Comparison of ENCODE assay signal across 18 mouse cellular contexts in the genomic region with DNA sequence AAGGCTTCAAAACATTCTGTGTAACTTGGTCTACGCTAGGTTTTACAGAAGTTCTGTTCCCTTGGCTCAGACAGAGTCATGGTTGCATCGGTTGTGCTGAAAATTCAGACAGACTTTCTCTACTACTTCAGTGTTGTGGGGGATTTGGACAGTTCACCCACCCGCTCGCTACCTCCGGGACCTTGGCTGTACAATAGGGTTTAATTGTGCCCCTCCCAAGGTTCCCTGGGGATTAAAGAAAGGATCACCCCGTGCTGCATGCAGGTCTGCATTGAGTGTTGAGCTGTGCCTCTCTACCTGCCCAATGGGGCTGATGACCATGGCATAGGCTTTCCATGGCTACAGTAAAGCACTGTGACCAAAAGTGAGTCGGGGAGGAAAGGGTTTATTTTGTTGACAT. TPM values are rescaled to one million over a fixed set of nuclear protein-coding genes. Genes with fewer than 3 reads are reported as not detected.
DNase-seq lines count a peak whose midpoint lies in the region; ATAC-seq and TF ChIP-seq lines count a peak whose summit lies in the region.
"Had no signal": no experiment of that assay in that cellular context is flagged by ENCODE, and none has a peak within 500 bp of the region (broad histone marks: within the 10 kb centered on the region; RNA-seq: fewer than 3 reads in every experiment).

No protein-coding gene starts in this region.

- no peak overlapping the region for H3K4me2 ChIP-seq in embryonic facial prominence, embryonic 15.5 days (replicated peaks)
- H3K4me2 ChIP-seq: forebrain, embryonic 13.5 days; heart, embryonic 13.5 days; hindbrain, embryonic 14.5 days; intestine, embryonic 15.5 days had no signal

- TF ChIP-seq CTCF in heart, adult 2 months (IDR thresholded peaks at IDR 0.05) = no peak

- H3K4me1 ChIP-seq in embryonic facial prominence, embryonic 15.5 days = peaks cover 15% of the 10 kb centered on the region
- H3K4me1 ChIP-seq in embryonic facial prominence, embryonic 10.5 days = no peaks in the 10 kb centered on the region
- H3K4me1 ChIP-seq in heart, adult 2 months (ENCODE audit: control insufficient read depth, insufficient read depth, low read length) = peaks cover 7% of the 10 kb centered on the region
- H3K4me1 ChIP-seq in heart, embryonic 10.5 days = 0 out of 2 replicates have a peak, but pooled peaks cover 13% of the 10 kb centered on the region
- H3K4me1 ChIP-seq: forebrain, embryonic 13.5 days; hindbrain, embryonic 10.5 days; intestine, embryonic 15.5 days had no signal

- no peak overlapping the region for H3K4me3 ChIP-seq in embryonic facial prominence, embryonic 15.5 days (replicated peaks)
- no peak overlapping the region for H3K4me3 ChIP-seq in embryonic facial prominence, embryonic 10.5 days
- no peak overlapping the region for H3K4me3 ChIP-seq in heart, adult 2 months
- no peak overlapping the region for H3K4me3 ChIP-seq in heart, embryonic 10.5 days
- H3K4me3 ChIP-seq: forebrain, embryonic 13.5 days; heart, embryonic 13.5 days; hindbrain, embryonic 10.5 days; intestine, embryonic 15.5 days had no signal

- no peak for ATAC-seq in embryonic facial prominence, embryonic 15.5 days (ENCODE audit: insufficient number of reproducible peaks, low FRiP score, low TSS enrichment, low read depth)
- ATAC-seq: forebrain, embryonic 13.5 days; intestine, embryonic 15.5 days had no signal

- peak overlapping the region; percentile 75; the same call in 1 of the 2 replicates for H3K27ac ChIP-seq in embryonic facial prominence, embryonic 15.5 days (replicated peaks)
- no peak overlapping the region for H3K27ac ChIP-seq in embryonic facial prominence, embryonic 10.5 days (replicated peaks)
- peak overlapping the region; percentile 66; the same call in 1 of the 2 replicates for H3K27ac ChIP-seq in heart, adult 2 months
- no peak overlapping the region for H3K27ac ChIP-seq in heart, embryonic 10.5 days
- H3K27ac ChIP-seq: forebrain, embryonic 13.5 days; hindbrain, embryonic 10.5 days; hindbrain, embryonic 14.5 days; intestine, embryonic 15.5 days had no signal

- intact Hi-C loops in heart, adult 2 months (cut with DNase I) = no loop called here

- no peaks in the 10 kb centered on the region for H3K79me2 ChIP-seq in heart, adult 2 months (replicated peaks; ENCODE audit: control insufficient read depth, insufficient read depth, low read length)

- H3K27me3 ChIP-seq in embryonic facial prominence, embryonic 15.5 days = no peaks in the 10 kb centered on the region
- no peaks in the 10 kb centered on the region for H3K27me3 ChIP-seq in embryonic facial prominence, embryonic 10.5 days (replicated peaks; ENCODE audit: low read depth, poor library complexity, severe bottlenecking)
- no peaks in the 10 kb centered on the region for H3K27me3 ChIP-seq in heart, adult 2 months (ENCODE audit: control insufficient read depth, insufficient read depth, low read length)
- no peaks in the 10 kb centered on the region for H3K27me3 ChIP-seq in heart, embryonic 10.5 days (ENCODE audit: insufficient read depth, poor library complexity, severe bottlenecking)
- H3K27me3 ChIP-seq: forebrain, embryonic 13.5 days; heart, embryonic 13.5 days; intestine, embryonic 15.5 days had no signal

- H3K9ac ChIP-seq in embryonic facial prominence, embryonic 15.5 days = no peak overlapping the region
- H3K9ac ChIP-seq in heart, adult 2 months (ENCODE audit: low read depth, low read length) = no peak overlapping the region
- H3K9ac ChIP-seq: forebrain, embryonic 13.5 days; heart, embryonic 13.5 days; hindbrain, embryonic 14.5 days; intestine, embryonic 15.5 days had no signal

- TF ChIP-seq POLR2A in heart, adult 2 months (IDR thresholded peaks at IDR 0.05; ENCODE audit: insufficient read depth, low read depth, low read length) = no peak

- 85% methylated on average over 7 of the region's 7 CpGs for WGBS in embryonic facial prominence, embryonic 15.5 days
- WGBS in embryonic facial prominence, embryonic 10.5 days = 88% methylated on average over 7 of the region's 7 CpGs
- WGBS in heart, adult 2 months = 93% methylated on average over 7 of the region's 7 CpGs
- 90% methylated on average over 7 of the region's 7 CpGs for WGBS in heart, embryonic 10.5 days

- no peak for TF ChIP-seq EP300 in heart, adult 2 months (IDR thresholded peaks at IDR 0.05; ENCODE audit: insufficient read depth, low read depth, low read length)

- DNase-seq in embryonic facial prominence, embryonic 10.5 days (ENCODE audit: low spot score) = no peak
- no peak for DNase-seq in heart, adult 2 months
- DNase-seq in heart, embryonic 10.5 days (ENCODE audit: low spot score) = no peak
- DNase-seq in spleen, postnatal 4 days (ENCODE audit: low spot score in 2 of 2) = peak; percentile 6 to 52
- DNase-seq in spleen, adult 12 weeks (ENCODE audit: low spot score) = no peak
- DNase-seq in layer of hippocampus, adult 18-20 months (ENCODE audit: low spot score in 2 of 2) = no peak
- DNase-seq: adrenal gland, adult 2 months; adrenal gland, postnatal 25 days; cerebellum, adult 9-10 months; cerebellum, postnatal 36 days; gastrocnemius, postnatal 10 days; kidney, adult 2 months had no signal

- H3K9me3 ChIP-seq in embryonic facial prominence, embryonic 15.5 days (replicated peaks) = no peaks in the 10 kb centered on the region
- H3K9me3 ChIP-seq in embryonic facial prominence, embryonic 10.5 days = no peaks in the 10 kb centered on the region
- no peaks in the 10 kb centered on the region for H3K9me3 ChIP-seq in heart, embryonic 10.5 days
- H3K9me3 ChIP-seq: forebrain, embryonic 13.5 days; heart, embryonic 13.5 days; hindbrain, embryonic 10.5 days; intestine, embryonic 15.5 days had no signal

- peaks cover 5% of the 10 kb centered on the region; the same call in 1 of the 2 replicates for H3K36me3 ChIP-seq in embryonic facial prominence, embryonic 15.5 days
- peaks cover 27% of the 10 kb centered on the region for H3K36me3 ChIP-seq in embryonic facial prominence, embryonic 10.5 days (replicated peaks)
- H3K36me3 ChIP-seq in heart, adult 2 months (ENCODE audit: control insufficient read depth, insufficient read depth, low read length) = no peaks in the 10 kb centered on the region
- peaks cover 16% of the 10 kb centered on the region; the same call in 1 of the 2 replicates for H3K36me3 ChIP-seq in heart, embryonic 10.5 days

RNA-seq across cellular contexts. Expression of gene Sirpa, which starts 39.7 kb away (rescaled TPM):
- polyA plus RNA-seq in embryonic facial prominence, embryonic 15.5 days (2015; fragmentation: Nextera tagmentation; extraction: Ambion mirVana) = 30.9 and 32.8 TPM in 2 replicates
- 17.0 and 17.4 TPM in 2 replicates for polyA plus RNA-seq in embryonic facial prominence, embryonic 10.5 days (2016; fragmentation: Nextera tagmentation; extraction: Ambion mirVana)
- total RNA-seq in heart, adult 2 months (2021) = 10 to 100 TPM; 28.9 to 29.4 TPM
- polyA plus RNA-seq in heart, adult 2 months (2012; rRNA removed) = 28.3 and 32.1 TPM in 2 replicates
- 11.0 and 12.8 TPM in 2 replicates for polyA plus RNA-seq in heart, embryonic 10.5 days (2016; fragmentation: Nextera tagmentation; extraction: Ambion mirVana)
- total RNA-seq in layer of hippocampus, adult 18-20 months (2021) = 100 to 1,000 TPM; 295 to 305 TPM

Comparison
In these comparisons a context has a peak if more than half of its experiments do, and no peak if none do; other contexts are left out.
1. H3K27ac ChIP-seq: peak in embryonic facial prominence, embryonic 15.5 days (single experiment) and heart, adult 2 months (single experiment); none in embryonic facial prominence, embryonic 10.5 days (single experiment) and heart, embryonic 10.5 days (single experiment).
2. DNase-seq: peak in spleen, postnatal 4 days (2 of 2); none in embryonic facial prominence, embryonic 10.5 days (single experiment), heart, adult 2 months (0 of 2), heart, embryonic 10.5 days (single experiment), spleen, adult 12 weeks (single experiment) and layer of hippocampus, adult 18-20 months (0 of 2).